Mouse (Mus musculus) liver, embryonic 14.5 days (tissue): ENCODE data around the gene Cbx4. TPM values are rescaled to one million over a fixed set of nuclear protein-coding genes. Genes with fewer than 3 reads are reported as not detected.
A peak's percentile ranks its signal among the peaks of the same experiment; 100 is the strongest.

Source experiments
- ATAC-seq: fragments of 200-750 bp; cut with Nextera tagmentation; 2 replicates; pipeline ENCODE4 v1.8.0; 2017; ENCODE audit warnings: moderate number of reproducible peaks, mild to moderate bottlenecking, moderate library complexity; ENCODE audit not compliant: insufficient read depth
- DNase-seq, 3 experiments: peaks; one replicate each; pipeline ENCODE4 v3.0.0-alpha.2; 2012 to 2013; ENCODE audit warnings: low read depth in 3 of 3, low spot score in 3 of 3
- H3K27ac ChIP-seq: fragments of 300-500 bp; sonication (generic); 2 replicates; pipeline ENCODE4 v1.5.1; 2014; ENCODE audit warnings: moderate library complexity, mild to moderate bottlenecking, control low read depth, inconsistent platforms
- H3K27me3 ChIP-seq: fragments of 300-500 bp; sonication (generic); 2 replicates; pipeline ENCODE4 v1.6.1; 2014; ENCODE audit warnings: mild to moderate bottlenecking, low read length, moderate library complexity; ENCODE audit not compliant: control insufficient read depth, insufficient read depth
- H3K36me3 ChIP-seq: fragments of 300-500 bp; sonication (generic); replicated peaks from 2 replicates; pipeline ENCODE4 v1.6.1; 2014; ENCODE audit warnings: low read depth; ENCODE audit not compliant: control insufficient read depth, insufficient read depth
- H3K4me1 ChIP-seq, 2 experiments: fragments of 200-500 bp in 1 of 2; fragments of 300-500 bp in 1 of 2; sonication (generic) in 1 of 2; replicated peaks; 2 replicates each; pipeline ENCODE4 v1.6.1; 2012 to 2014; ENCODE audit warnings: antibody characterized with exemption in 1 of 2, inconsistent platforms in 1 of 2, low read length in 1 of 2; ENCODE audit not compliant: control insufficient read depth in 2 of 2, insufficient read depth in 2 of 2
- H3K4me2 ChIP-seq: fragments of 300-500 bp; sonication (generic); 2 replicates; pipeline ENCODE4 v1.6.1; 2014; ENCODE audit warnings: low read depth, mild to moderate bottlenecking, control low read depth, moderate library complexity
- H3K4me3 ChIP-seq, 2 experiments: fragments of 200-500 bp in 1 of 2; fragments of 300-500 bp in 1 of 2; sonication (generic) in 1 of 2; 2 replicates each; pipeline ENCODE4 v1.5.1; 2012 to 2014; ENCODE audit warnings: low read depth in 2 of 2, low read length in 2 of 2, mild to moderate bottlenecking in 2 of 2, control low read depth in 1 of 2, inconsistent platforms in 1 of 2, moderate library complexity in 1 of 2; ENCODE audit not compliant: insufficient read depth in 1 of 2
- H3K9ac ChIP-seq: fragments of 300-500 bp; sonication (generic); replicated peaks from 2 replicates; pipeline ENCODE4 v1.6.1; 2014; ENCODE audit warnings: mild to moderate bottlenecking, control low read depth, moderate library complexity
- H3K9me3 ChIP-seq: fragments of 300-500 bp; sonication (generic); 2 replicates; pipeline ENCODE4 v1.6.1; 2016; ENCODE audit warnings: low read length, mixed read lengths; ENCODE audit not compliant: control insufficient read depth
- CTCF ChIP-seq: IDR thresholded peaks from 2 replicates; pipeline ENCODE4 v1.5.1; 2016; ENCODE audit warnings: antibody characterized with exemption, low read depth, control low read depth
- EP300 ChIP-seq: IDR thresholded peaks from 2 replicates; pipeline ENCODE4 v1.6.1; 2016; ENCODE audit warnings: antibody characterized with exemption, low read depth
- WGBS: fragments of 180-500 bp; shearing (Covaris S2); extraction: QIAGEN DNeasy Blood & Tissue Kit; methylation state at CpG from one replicate; pipeline ENCODE4 v1.1.7; 2014; ENCODE audit not compliant: insufficient replicate concordance; 5-methylcytosine and 5-hydroxymethylcytosine counted together
- polyA plus RNA-seq, 2 experiments: library from polyadenylated mRNA; depleted of rRNA in 1 of 2; stranded (reverse) in 1 of 2; unstranded in 1 of 2; fragments of >200 nt; fragmentation: Nextera tagmentation in 1 of 2; extraction: Ambion mirVana in 1 of 2; gene quantifications; 2 replicates each; pipeline versions ENCODE4 v1.2.1 to v1.2.3; 2012 to 2014

The Cbx4 gene
- polyA plus RNA-seq, 2 experiments, result 1.6 to 3.3 TPM

GRCm38 (mm10) chr11:119043273-119043540 lies 42.8 kb downstream of the Cbx4 start:
- WGBS, result 2% methylated on average over 4 of the region's 4 CpGs
- ATAC-seq (no peak), DNase-seq (no peak)
- no peak overlapping the region for H3K4me3 ChIP-seq
- no peaks in the 10 kb centered on the region for H3K9me3 ChIP-seq
- peaks cover 4 to 9% of the 10 kb centered on the region in 2 experiments; a peak in 3 of 4 replicates for H3K4me1 ChIP-seq
- TF ChIP-seq CTCF, result no peak
- no peak for TF ChIP-seq EP300
- H3K36me3 ChIP-seq, result peaks cover 3% of the 10 kb centered on the region; the same call in 1 of the 2 replicates
- H3K27me3 ChIP-seq, result peaks cover 94% of the 10 kb centered on the region
- no peak overlapping the region for H3K27ac ChIP-seq
- no peak overlapping the region for H3K4me2 ChIP-seq
- no peak overlapping the region for H3K9ac ChIP-seq

- Histone ChIP-seq H3K36me3 (peaks cover 3% of the 10 kb centered on the region; the same call in 1 of the 2 replicates), H3K4me1 (peaks cover 4 to 10% of the 10 kb centered on the region in 2 experiments; a peak in 3 of 4 replicates), H3K9ac (no peak overlapping the region), H3K27me3 (peaks cover 94% of the 10 kb centered on the region), H3K9me3 (no peaks in the 10 kb centered on the region), H3K27ac (no peak overlapping the region), H3K4me3 (no peak overlapping the region), H3K4me2 (no peak overlapping the region)
- TF ChIP-seq EP300 (no peak), CTCF (no peak)
- ATAC-seq (no peak), DNase-seq (no peak)
- WGBS, result 2% methylated on average over 52 of the region's 52 CpGs
Observed at GRCm38 (mm10) chr11:119042466-119043272, 43.4 kb downstream of the Cbx4 start.

GRCm38 (mm10) chr11:119041750-119042465 lies 44.1 kb downstream of the Cbx4 start:
- Histone ChIP-seq H3K4me2 (peak overlapping the region; percentile 82), H3K36me3 (peaks cover 3% of the 10 kb centered on the region; the same call in 1 of the 2 replicates), H3K4me3 (peak overlapping the region in 1 of 2 experiments; percentile 63; a peak in 3 of 4 replicates), H3K9ac (no peak overlapping the region), H3K27ac (no peak overlapping the region), H3K27me3 (peaks cover 94% of the 10 kb centered on the region), H3K9me3 (no peaks in the 10 kb centered on the region), H3K4me1 (peaks cover 3 to 8% of the 10 kb centered on the region in 2 experiments; a peak in 3 of 4 replicates)
- ATAC-seq, result no peak
- WGBS, result 2% methylated on average over 31 of the region's 31 CpGs
- no peak for TF ChIP-seq EP300
- TF ChIP-seq CTCF, result no peak
- no peak for DNase-seq

GRCm38 (mm10) chr11:119041325-119041716 lies 44.7 kb downstream of the Cbx4 start:
- Histone ChIP-seq H3K36me3 (peaks cover 3% of the 10 kb centered on the region; the same call in 1 of the 2 replicates), H3K27ac (no peak overlapping the region), H3K4me1 (peaks cover 0 to 8% of the 10 kb centered on the region in 2 experiments; a peak in 2 of 4 replicates), H3K9me3 (no peaks in the 10 kb centered on the region), H3K4me2 (peak overlapping the region; percentile 82), H3K4me3 (peak overlapping the region; percentile 49 to 63), H3K9ac (no peak overlapping the region), H3K27me3 (peaks cover 94% of the 10 kb centered on the region)
- DNase-seq, result no peak
- ATAC-seq, result peak; percentile 40
- no peak for TF ChIP-seq CTCF
- no peak for TF ChIP-seq EP300
- under 1% methylated on average over 31 of the region's 31 CpGs for WGBS
